ENCODE assay signal across 8 mouse cellular contexts in the genomic region with DNA sequence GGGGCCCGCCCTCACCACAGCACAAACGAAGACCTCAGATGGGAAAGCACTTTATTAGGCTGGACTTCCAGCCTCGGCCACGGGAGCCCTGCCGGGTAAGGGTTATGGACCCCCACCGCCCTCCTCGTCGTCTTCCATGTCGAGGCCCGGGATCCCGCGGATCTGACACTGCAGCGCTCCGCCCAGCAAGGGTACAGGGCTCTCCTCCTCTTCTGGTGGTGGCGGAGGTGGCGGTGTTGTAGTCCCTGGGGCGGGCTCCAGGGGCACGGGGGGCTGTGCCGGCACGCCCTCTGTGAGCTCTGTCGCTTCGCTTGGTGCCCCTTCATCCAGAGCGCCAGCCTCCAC. TPM values are rescaled to one million over a fixed set of nuclear protein-coding genes. Genes with fewer than 3 reads are reported as not detected.
A peak's percentile ranks its signal among the peaks of the same experiment; 100 is the strongest.
DNase-seq lines count a peak whose midpoint lies in the region; ATAC-seq and TF ChIP-seq lines count a peak whose summit lies in the region.

No protein-coding gene starts in this region.

- ATAC-seq in heart, embryonic 12.5 days (ENCODE audit: insufficient number of reproducible peaks, low FRiP score): peak; percentile 77
- peak; percentile 24; the same call in 1 of the 2 replicates for ATAC-seq in G1E (ENCODE audit: extremely low read depth, insufficient number of reproducible peaks, low FRiP score, poor library complexity, severe bottlenecking)

- no peaks in the 10 kb centered on the region for H3K9me3 ChIP-seq in heart, embryonic 12.5 days (replicated peaks)
- no peaks in the 10 kb centered on the region for H3K9me3 ChIP-seq in G1E (replicated peaks)
- no peaks in the 10 kb centered on the region for H3K9me3 ChIP-seq in hindbrain, embryonic 10.5 days
- H3K9me3 ChIP-seq in midbrain, embryonic 10.5 days (replicated peaks): no peaks in the 10 kb centered on the region

- no peak for DNase-seq in heart, adult 9 months (ENCODE audit: low spot score in 2 of 2)
- DNase-seq in G1E (ENCODE audit: low spot score): peak; percentile 75
- no peak for DNase-seq in hindbrain, embryonic 10.5 days (ENCODE audit: low spot score)
- DNase-seq in midbrain, embryonic 10.5 days (ENCODE audit: low spot score): no peak
- DNase-seq in right cerebral cortex, adult 18-20 months: no peak
- DNase-seq in right cerebral cortex, postnatal 4 days: no peak
- no peak for DNase-seq in urinary bladder, postnatal 10 days (ENCODE audit: low spot score)

- H3K4me1 ChIP-seq in heart, embryonic 12.5 days (replicated peaks): peaks cover 28% of the 10 kb centered on the region
- H3K4me1 ChIP-seq in G1E (ENCODE audit: insufficient read depth, low read depth, low read length): peaks cover 49% of the 10 kb centered on the region
- H3K4me1 ChIP-seq in hindbrain, embryonic 10.5 days (replicated peaks): peaks cover 29% of the 10 kb centered on the region
- H3K4me1 ChIP-seq in midbrain, embryonic 10.5 days: peaks cover 33% of the 10 kb centered on the region

- H3K4me3 ChIP-seq in heart, embryonic 12.5 days: peak overlapping the region; percentile 92
- peak overlapping the region; percentile 93 for H3K4me3 ChIP-seq in G1E (ENCODE audit: low read depth, low read length)
- H3K4me3 ChIP-seq in hindbrain, embryonic 10.5 days: peak overlapping the region; percentile 94
- peak overlapping the region; percentile 96 for H3K4me3 ChIP-seq in midbrain, embryonic 10.5 days

- H3K27ac ChIP-seq in heart, embryonic 12.5 days (ENCODE audit: poor library complexity, severe bottlenecking): peak overlapping the region; percentile 96
- peak overlapping the region; percentile 95 for H3K27ac ChIP-seq in hindbrain, embryonic 10.5 days
- H3K27ac ChIP-seq in midbrain, embryonic 10.5 days (replicated peaks): peak overlapping the region; percentile 97

- no peaks in the 10 kb centered on the region for H3K27me3 ChIP-seq in heart, embryonic 12.5 days (replicated peaks)
- no peaks in the 10 kb centered on the region for H3K27me3 ChIP-seq in G1E (ENCODE audit: insufficient read depth, low read length)
- H3K27me3 ChIP-seq in hindbrain, embryonic 10.5 days (ENCODE audit: insufficient read depth, poor library complexity, severe bottlenecking): no peaks in the 10 kb centered on the region
- no peaks in the 10 kb centered on the region for H3K27me3 ChIP-seq in midbrain, embryonic 10.5 days (ENCODE audit: low read depth, poor library complexity, severe bottlenecking)

- WGBS in heart, embryonic 12.5 days: under 1% methylated on average over 23 of the region's 23 CpGs
- under 1% methylated on average over 23 of the region's 23 CpGs for WGBS in hindbrain, embryonic 10.5 days
- WGBS in midbrain, embryonic 10.5 days: 1% methylated on average over 22 of the region's 23 CpGs

- peak overlapping the region; percentile 95 for H3K4me2 ChIP-seq in heart, embryonic 12.5 days

- no peak for TF ChIP-seq CTCF in G1E (IDR thresholded peaks at IDR 0.05; ENCODE audit: low read depth, low read length)

- H3K9ac ChIP-seq in heart, embryonic 12.5 days: peak overlapping the region; percentile 82

- H3K36me3 ChIP-seq in heart, embryonic 12.5 days: peaks cover 49% of the 10 kb centered on the region
- H3K36me3 ChIP-seq in G1E (replicated peaks): peaks cover 73% of the 10 kb centered on the region
- peaks cover 55% of the 10 kb centered on the region for H3K36me3 ChIP-seq in hindbrain, embryonic 10.5 days
- H3K36me3 ChIP-seq in midbrain, embryonic 10.5 days: peaks cover 60% of the 10 kb centered on the region

RNA-seq across cellular contexts. Expression of gene Akap8, which starts 0.3 kb away (rescaled TPM):
- 85.1 and 88.9 TPM in 2 replicates for polyA plus RNA-seq in heart, embryonic 12.5 days (2016; fragmentation: Nextera tagmentation; extraction: Ambion mirVana)
- total RNA-seq in G1E (2014; fragmentation: Nextera tagmentation): 67.3 and 80.8 TPM in 2 replicates
- total RNA-seq in G1E (2017): 119 and 132 TPM in 2 replicates
- polyA plus RNA-seq in G1E (2012): 251 and 272 TPM in 2 replicates
- polyA plus RNA-seq in hindbrain, embryonic 10.5 days (2016; fragmentation: Nextera tagmentation; extraction: Ambion mirVana): 114 and 133 TPM in 2 replicates
- 130 and 140 TPM in 2 replicates for polyA plus RNA-seq in midbrain, embryonic 10.5 days (2016; fragmentation: Nextera tagmentation; extraction: Ambion mirVana)

RNA-seq across cellular contexts. Expression of gene Akap8l, which starts 29.0 kb away (rescaled TPM):
- 79.4 and 84.6 TPM in 2 replicates for polyA plus RNA-seq in heart, embryonic 12.5 days (2016; fragmentation: Nextera tagmentation; extraction: Ambion mirVana)
- total RNA-seq in G1E (2014; fragmentation: Nextera tagmentation) (57.8 and 68.8 TPM in 2 replicates), G1E (2017) (44.4 and 57.6 TPM in 2 replicates)
- 80.3 and 101 TPM in 2 replicates for polyA plus RNA-seq in G1E (2012)
- polyA plus RNA-seq in hindbrain, embryonic 10.5 days (2016; fragmentation: Nextera tagmentation; extraction: Ambion mirVana): 101 and 112 TPM in 2 replicates
- polyA plus RNA-seq in midbrain, embryonic 10.5 days (2016; fragmentation: Nextera tagmentation; extraction: Ambion mirVana): 90.2 and 106 TPM in 2 replicates

RNA-seq across cellular contexts. Expression of gene Brd4, which starts 36.8 kb away (rescaled TPM):
- 72.6 and 76.6 TPM in 2 replicates for polyA plus RNA-seq in heart, embryonic 12.5 days (2016; fragmentation: Nextera tagmentation; extraction: Ambion mirVana)
- 269 and 323 TPM in 2 replicates for total RNA-seq in G1E (2014; fragmentation: Nextera tagmentation)
- total RNA-seq in G1E (2017): 11.5 and 16.0 TPM in 2 replicates
- 210 and 237 TPM in 2 replicates for polyA plus RNA-seq in G1E (2012)
- polyA plus RNA-seq in hindbrain, embryonic 10.5 days (2016; fragmentation: Nextera tagmentation; extraction: Ambion mirVana): 113 and 134 TPM in 2 replicates
- polyA plus RNA-seq in midbrain, embryonic 10.5 days (2016; fragmentation: Nextera tagmentation; extraction: Ambion mirVana): 110 and 112 TPM in 2 replicates
